Mouse (Mus musculus) lung, postnatal 0 days (tissue): ENCODE measurements around the gene 1700129C05Rik.

ENCODE experiments used
- CTCF ChIP-seq: IDR thresholded peaks from 2 replicates; pipeline ENCODE4 v1.5.1; 2016; ENCODE audit warnings: antibody characterized with exemption, mild to moderate bottlenecking
- EP300 ChIP-seq: IDR thresholded peaks from 2 replicates; pipeline ENCODE4 v1.6.1; 2016; ENCODE audit warnings: antibody characterized with exemption, mild to moderate bottlenecking, control low read depth

DNA sequence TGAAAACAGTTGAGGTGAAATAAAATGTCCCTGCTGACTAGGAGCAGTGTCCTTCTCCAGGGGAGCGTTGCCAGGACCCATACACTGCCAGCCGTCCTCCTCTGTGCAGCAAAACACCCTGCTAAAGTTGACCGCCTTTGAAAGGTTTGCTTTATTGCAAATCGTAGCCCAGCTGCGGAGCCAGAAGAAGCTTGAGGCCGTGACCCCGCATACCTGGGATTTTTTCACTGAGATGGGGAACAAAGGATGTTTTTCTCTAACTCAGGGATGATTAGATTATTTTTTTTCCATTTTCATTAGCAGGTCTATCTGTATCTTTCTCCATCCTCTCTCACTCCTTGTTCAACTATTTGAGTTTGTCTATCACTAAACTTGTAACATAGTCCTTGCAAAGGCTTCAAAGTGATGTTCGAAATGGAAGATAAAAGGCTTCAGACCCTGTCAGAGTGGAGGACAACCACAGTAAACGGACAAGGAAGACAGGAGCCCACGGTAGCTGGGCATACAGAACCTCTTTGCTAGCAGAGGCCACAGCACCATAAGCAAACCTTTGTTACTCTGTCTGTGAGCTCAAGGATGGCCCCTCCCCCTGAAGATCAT, 38.6 kb downstream of the 1700129C05Rik start:
- TF ChIP-seq CTCF (no peak), EP300 (no peak)
